ENCODE assay signal across 25 mouse cellular contexts in the genomic region with DNA sequence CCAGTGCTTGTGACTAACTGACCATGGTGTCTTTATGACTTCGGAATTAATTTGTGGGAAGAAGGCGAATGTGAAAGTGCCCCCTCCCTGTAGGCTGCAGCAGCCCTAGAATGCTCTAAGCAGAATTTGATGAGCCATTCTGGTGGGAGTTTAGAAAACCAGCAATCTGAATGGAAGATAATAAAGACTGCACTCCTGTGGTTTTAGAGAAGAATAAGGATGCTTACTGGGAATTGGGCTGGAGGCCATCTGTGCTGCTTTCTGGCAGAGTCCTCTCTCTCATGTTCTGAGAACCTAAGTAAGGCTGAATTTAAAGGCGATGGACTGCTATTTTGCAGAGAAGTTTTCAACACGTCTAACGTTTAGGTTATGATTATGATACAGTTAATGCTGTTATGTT. TPM values are rescaled to one million over a fixed set of nuclear protein-coding genes. Genes with fewer than 3 reads are reported as not detected.
A peak's percentile ranks its signal among the peaks of the same experiment; 100 is the strongest.
DNase-seq lines count a peak whose midpoint lies in the region; ATAC-seq lines count a peak whose summit lies in the region.
"Had no signal": no experiment of that assay in that cellular context is flagged by ENCODE, and none has a peak within 500 bp of the region (broad histone marks: within the 10 kb centered on the region; RNA-seq: fewer than 3 reads in every experiment).

No protein-coding gene starts in this region.

- peak; percentile 35 to 52 for DNase-seq in cerebellum, postnatal 10 days
- no peak for DNase-seq in cerebellum, adult 11 months
- no peak for DNase-seq in hindbrain, embryonic 14.5 days (ENCODE audit: low spot score)
- no peak for DNase-seq in midbrain, embryonic 14.5 days
- peak; percentile 62 to 63 for DNase-seq in right cerebral cortex, postnatal 10 days (ENCODE audit: low spot score in 2 of 2)
- no peak for DNase-seq in right cerebral cortex, postnatal 14 days
- DNase-seq: adrenal gland, postnatal 10 days; adrenal gland, postnatal 36 days; cerebellum, adult 11-12 months; cerebellum, adult 8-10 months; cerebellum, postnatal 14 days; gastrocnemius, postnatal 25 days; heart, adult 18-20 months; heart, postnatal 10 days; heart, postnatal 36 days had no signal

- H3K9me3 ChIP-seq in hindbrain, embryonic 15.5 days = no peaks in the 10 kb centered on the region
- no peaks in the 10 kb centered on the region for H3K9me3 ChIP-seq in hindbrain, embryonic 14.5 days (ENCODE audit: control insufficient read depth, low read length)
- no peaks in the 10 kb centered on the region for H3K9me3 ChIP-seq in midbrain, embryonic 14.5 days (ENCODE audit: control insufficient read depth, low read length)
- no peaks in the 10 kb centered on the region for H3K9me3 ChIP-seq in midbrain, embryonic 13.5 days
- H3K9me3 ChIP-seq: heart, embryonic 15.5 days; hindbrain, embryonic 10.5 days; intestine, embryonic 15.5 days had no signal

- ATAC-seq in hindbrain, embryonic 15.5 days (ENCODE audit: low FRiP score, low read depth) = no peak
- ATAC-seq in hindbrain, embryonic 14.5 days (ENCODE audit: low FRiP score) = no peak
- ATAC-seq in midbrain, embryonic 14.5 days (ENCODE audit: low FRiP score, low TSS enrichment) = no peak
- ATAC-seq in midbrain, embryonic 13.5 days = no peak
- ATAC-seq: forebrain, embryonic 13.5 days; forebrain, embryonic 16.5 days; intestine, embryonic 15.5 days; Patski had no signal

- no peaks in the 10 kb centered on the region for H3K27me3 ChIP-seq in hindbrain, embryonic 15.5 days
- H3K27me3 ChIP-seq in hindbrain, embryonic 14.5 days (ENCODE audit: control insufficient read depth, insufficient read depth, low read length) = no peaks in the 10 kb centered on the region
- H3K27me3 ChIP-seq in midbrain, embryonic 14.5 days (ENCODE audit: control insufficient read depth, insufficient read depth, low read length) = no peaks in the 10 kb centered on the region
- no peaks in the 10 kb centered on the region for H3K27me3 ChIP-seq in midbrain, embryonic 13.5 days
- H3K27me3 ChIP-seq: forebrain, embryonic 13.5 days; heart, embryonic 12.5 days; heart, embryonic 15.5 days; intestine, embryonic 15.5 days; Patski had no signal

- WGBS in hindbrain, embryonic 15.5 days = 78% methylated on average over 5 of the region's 5 CpGs
- 86% methylated on average over 5 of the region's 5 CpGs for whole genome bisulfite sequencing in hindbrain, embryonic 14.5 days
- 91% methylated on average over 5 of the region's 5 CpGs for WGBS in midbrain, embryonic 14.5 days
- WGBS in midbrain, embryonic 13.5 days = 94% methylated on average over 5 of the region's 5 CpGs

- no peak overlapping the region for H3K4me3 ChIP-seq in hindbrain, embryonic 15.5 days
- no peak overlapping the region for H3K4me3 ChIP-seq in hindbrain, embryonic 14.5 days (replicated peaks; ENCODE audit: low read length)
- H3K4me3 ChIP-seq in midbrain, embryonic 14.5 days (replicated peaks; ENCODE audit: low read depth, low read length) = no peak overlapping the region
- no peak overlapping the region for H3K4me3 ChIP-seq in midbrain, embryonic 13.5 days (replicated peaks)
- H3K4me3 ChIP-seq: forebrain, embryonic 10.5 days; forebrain, embryonic 13.5 days; heart, embryonic 12.5 days; heart, embryonic 15.5 days; hindbrain, embryonic 10.5 days; intestine, embryonic 15.5 days had no signal

- no peak overlapping the region for H3K9ac ChIP-seq in hindbrain, embryonic 15.5 days
- H3K9ac ChIP-seq in hindbrain, embryonic 14.5 days = no peak overlapping the region
- H3K9ac ChIP-seq in midbrain, embryonic 14.5 days (replicated peaks; ENCODE audit: low read length) = no peak overlapping the region
- no peak overlapping the region for H3K9ac ChIP-seq in midbrain, embryonic 13.5 days (replicated peaks)
- H3K9ac ChIP-seq: forebrain, embryonic 13.5 days; heart, embryonic 12.5 days; heart, embryonic 15.5 days; intestine, embryonic 15.5 days had no signal

- no peaks in the 10 kb centered on the region for H3K36me3 ChIP-seq in hindbrain, embryonic 15.5 days
- H3K36me3 ChIP-seq in hindbrain, embryonic 14.5 days (replicated peaks; ENCODE audit: control insufficient read depth, insufficient read depth) = no peaks in the 10 kb centered on the region
- no peaks in the 10 kb centered on the region for H3K36me3 ChIP-seq in midbrain, embryonic 14.5 days (ENCODE audit: control insufficient read depth, insufficient read depth, low read length)
- no peaks in the 10 kb centered on the region for H3K36me3 ChIP-seq in midbrain, embryonic 13.5 days
- H3K36me3 ChIP-seq: forebrain, embryonic 10.5 days; heart, embryonic 12.5 days; heart, embryonic 15.5 days; hindbrain, embryonic 10.5 days; intestine, embryonic 15.5 days had no signal

- no peak overlapping the region for H3K4me2 ChIP-seq in hindbrain, embryonic 15.5 days
- H3K4me2 ChIP-seq in hindbrain, embryonic 14.5 days (replicated peaks) = no peak overlapping the region
- no peak overlapping the region for H3K4me2 ChIP-seq in midbrain, embryonic 14.5 days (ENCODE audit: low read length)
- H3K4me2 ChIP-seq in midbrain, embryonic 13.5 days (replicated peaks) = no peak overlapping the region
- H3K4me2 ChIP-seq: forebrain, embryonic 13.5 days; heart, embryonic 12.5 days; heart, embryonic 15.5 days; intestine, embryonic 15.5 days had no signal

- H3K4me1 ChIP-seq in hindbrain, embryonic 15.5 days (replicated peaks) = peaks cover 11% of the 10 kb centered on the region
- H3K4me1 ChIP-seq in hindbrain, embryonic 14.5 days (replicated peaks; ENCODE audit: control insufficient read depth, insufficient read depth, low read length) = peaks cover 15% of the 10 kb centered on the region; the same call in 1 of the 2 replicates
- peaks cover 6% of the 10 kb centered on the region for H3K4me1 ChIP-seq in midbrain, embryonic 14.5 days (ENCODE audit: control insufficient read depth, insufficient read depth, low read length)
- H3K4me1 ChIP-seq in midbrain, embryonic 13.5 days (replicated peaks) = peaks cover 16% of the 10 kb centered on the region
- H3K4me1 ChIP-seq: heart, embryonic 12.5 days; heart, embryonic 15.5 days; intestine, embryonic 15.5 days had no signal

- peak overlapping the region; percentile 38; the same call in 1 of the 2 replicates for H3K27ac ChIP-seq in hindbrain, embryonic 15.5 days (replicated peaks)
- no peak overlapping the region for H3K27ac ChIP-seq in hindbrain, embryonic 14.5 days
- H3K27ac ChIP-seq in midbrain, embryonic 14.5 days (replicated peaks; ENCODE audit: low read depth, low read length) = 0 out of 2 replicates have a peak overlapping the region, but pooled peaks have one; percentile 20
- H3K27ac ChIP-seq in midbrain, embryonic 13.5 days = no peak overlapping the region
- H3K27ac ChIP-seq: forebrain, embryonic 10.5 days; forebrain, embryonic 13.5 days; heart, embryonic 15.5 days; hindbrain, embryonic 10.5 days; intestine, embryonic 15.5 days had no signal

RNA-seq across cellular contexts. Expression of gene Slc6a1, which starts 42.4 kb away (rescaled TPM):
- polyA plus RNA-seq in hindbrain, embryonic 15.5 days (2015; fragmentation: Nextera tagmentation; extraction: Ambion mirVana) = 130 and 150 TPM in 2 replicates
- polyA plus RNA-seq in hindbrain, embryonic 14.5 days (2014; fragmentation: Nextera tagmentation; extraction: Ambion mirVana) = 135 and 154 TPM in 2 replicates
- polyA plus RNA-seq in midbrain, embryonic 14.5 days (2014; fragmentation: Nextera tagmentation; extraction: Ambion mirVana) = 116 and 125 TPM in 2 replicates
- polyA plus RNA-seq in midbrain, embryonic 13.5 days (2015; fragmentation: Nextera tagmentation; extraction: Ambion mirVana) = 85.6 and 88.9 TPM in 2 replicates
- polyA plus RNA-seq: Patski had no signal

Comparison
In these comparisons a context has a peak if more than half of its experiments do, and no peak if none do; other contexts are left out.
1. DNase-seq: peak in cerebellum, postnatal 10 days (2 of 2) and right cerebral cortex, postnatal 10 days (2 of 2); none in cerebellum, adult 11 months (single experiment), hindbrain, embryonic 14.5 days (single experiment), midbrain, embryonic 14.5 days (single experiment) and right cerebral cortex, postnatal 14 days (single experiment).
2. H3K27ac ChIP-seq: peak in hindbrain, embryonic 15.5 days (single experiment) and midbrain, embryonic 14.5 days (single experiment); none in hindbrain, embryonic 14.5 days (single experiment) and midbrain, embryonic 13.5 days (single experiment).